Mouse (Mus musculus): ENCODE results near the gene Rabac1.

DNA sequence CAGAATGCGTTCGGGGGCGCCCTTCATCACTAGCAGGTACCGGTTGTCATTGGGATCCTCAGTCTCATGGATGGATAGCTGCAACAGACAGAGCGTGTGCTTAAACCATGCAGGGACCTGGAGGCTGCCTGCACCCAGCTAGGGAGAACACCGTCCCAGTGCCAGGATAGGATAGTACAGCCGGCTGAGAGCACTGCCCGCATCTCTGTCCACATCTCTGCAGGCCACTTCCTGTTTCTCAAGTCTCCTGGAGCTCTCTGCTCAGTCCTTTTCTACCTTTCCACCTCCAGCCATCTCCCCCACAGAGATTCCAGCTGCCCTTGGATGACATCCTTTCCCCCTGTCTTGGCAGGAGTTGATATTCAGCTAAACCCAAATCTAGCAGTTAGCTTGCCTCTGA is 17.9 kb upstream of the Rabac1 start:
- TF ChIP-seq CTCF (IDR thresholded peaks at IDR 0.05; ENCODE audit: low read depth), result no peak
- TF ChIP-seq EP300 (optimal IDR thresholded peaks at IDR 0.05), result no peak
